Mouse (Mus musculus): ENCODE measurements around the gene Sec14l1. TPM values are rescaled to one million over a fixed set of nuclear protein-coding genes. Genes with fewer than 3 reads are reported as not detected.

The Sec14l1 gene
- polyA plus RNA-seq, 1 experiment from 2014 or later, result 107 TPM

DNA sequence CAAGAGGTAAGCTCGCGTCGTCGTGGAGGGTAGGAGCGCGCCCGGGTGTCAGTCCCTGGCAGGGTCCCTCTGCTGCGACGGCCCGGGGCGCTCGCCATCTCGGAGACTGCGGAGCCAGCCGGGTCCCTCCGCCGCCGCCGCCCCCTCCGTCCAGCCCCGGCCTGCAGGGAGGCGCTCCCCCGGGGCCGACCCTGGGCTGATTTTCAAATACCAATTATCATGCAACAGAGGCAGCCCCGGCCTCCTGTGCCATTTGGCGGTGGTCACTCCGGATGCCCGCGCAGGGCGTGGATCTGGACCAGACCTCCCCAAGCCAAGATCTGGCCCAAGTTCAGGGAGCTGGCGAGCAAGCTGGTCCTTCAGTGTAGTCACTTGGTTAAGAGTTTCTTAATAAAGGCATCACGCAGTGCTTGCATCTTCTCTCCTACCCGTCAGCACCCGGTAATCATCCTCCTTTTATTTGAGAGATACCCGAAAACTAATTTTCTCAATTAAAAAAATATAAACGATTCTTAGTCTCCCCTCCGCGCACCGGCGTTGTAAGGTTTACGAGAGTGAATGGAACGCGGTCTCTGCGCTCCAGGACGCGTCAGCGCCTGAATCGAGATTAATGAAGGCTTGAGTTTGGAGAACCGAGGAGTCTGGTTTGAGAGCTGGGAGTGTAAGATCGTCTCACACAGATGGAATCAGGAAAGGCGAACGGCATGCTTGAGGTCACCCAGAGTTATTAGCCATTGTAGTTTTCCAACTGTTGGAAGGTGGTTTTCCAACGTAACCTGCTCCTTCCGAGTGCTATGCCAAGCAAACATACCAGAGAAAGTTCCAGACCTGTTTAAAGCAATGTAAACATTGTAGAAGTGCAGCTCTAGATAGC is 615 bp downstream of the Sec14l1 start:
- DNase-seq (ENCODE audit: low read depth, low spot score), result no peak
- ATAC-seq, result peak; percentile 22
- ChIA-PET POLR2A (interaction anchor here (0.8 to 1.6 kb wide), 5 partner anchors 13 to 34 kb away, joined by 3 to 5 read pairs (median 4); no protein-coding TSS in a partner anchor), CTCF (interaction anchor here (4.1 kb wide), 1 partner anchor 33 kb away, joined by 19 read pairs; no protein-coding TSS in a partner anchor)
- TF ChIP-seq CTCF (IDR thresholded peaks at IDR 0.05), result no peak
- no peaks in the 10 kb centered on the region for H3K27me3 ChIP-seq
- in situ Hi-C loops (cut with MboI; ENCODE audit: low pct_unique_long_range_greater_than_20kb), result loop anchor here (5.0 to 25.0 kb wide), 2 partner anchors 33 to 847 kb away; partner anchors contain the start of gene Socs3

DNA sequence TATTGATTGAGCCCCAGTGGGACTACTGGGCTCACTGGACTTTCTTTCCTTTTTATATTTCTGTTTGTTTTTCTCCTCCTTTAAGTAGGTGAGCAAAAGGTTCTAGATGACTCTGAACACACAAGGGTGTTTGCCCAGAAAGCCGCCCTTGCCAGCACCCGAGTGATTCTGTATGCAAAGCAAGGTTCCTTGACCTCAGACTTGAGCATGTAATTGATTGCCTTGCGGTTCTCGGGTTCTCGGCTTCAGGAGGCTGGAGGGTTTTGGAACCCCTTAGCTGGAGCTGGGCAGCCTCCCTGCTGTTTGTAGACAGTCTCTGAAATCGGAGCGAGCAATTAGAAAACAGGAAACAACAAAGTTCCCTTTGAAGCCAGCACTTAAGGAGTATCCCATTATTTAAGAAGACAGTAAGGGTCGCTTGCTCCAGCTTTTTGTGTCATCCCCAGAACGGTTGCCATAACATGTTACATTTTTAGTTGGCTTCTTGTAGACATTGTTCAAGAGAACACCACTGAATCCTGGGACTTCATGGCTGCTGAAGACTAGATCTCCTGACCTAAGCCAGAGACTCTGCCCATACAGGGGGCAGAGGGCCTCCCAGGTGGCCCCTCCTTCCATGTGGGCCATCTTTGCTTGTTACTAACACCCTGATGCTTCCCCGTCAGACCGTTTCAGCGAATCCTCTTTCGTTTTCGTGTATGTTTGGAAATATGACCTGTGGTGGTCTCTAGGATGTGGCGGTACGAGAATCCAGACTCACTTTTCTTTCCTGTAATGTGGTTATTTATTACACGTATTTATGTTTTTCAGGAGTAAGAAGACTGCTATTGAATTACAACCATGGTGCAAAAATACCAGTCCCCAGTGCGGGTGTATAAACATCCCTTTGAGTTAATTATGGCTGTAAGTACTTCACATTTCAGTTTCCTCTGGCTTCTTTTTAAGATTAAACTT is 1.7 kb downstream of the Sec14l1 start:
- in situ Hi-C loops (cut with MboI; ENCODE audit: low pct_unique_long_range_greater_than_20kb), result loop anchor here (5.0 to 25.0 kb wide), 2 partner anchors 34 to 846 kb away; partner anchors contain the start of gene Socs3
- no peak for TF ChIP-seq CTCF (IDR thresholded peaks at IDR 0.05)
- no peaks in the 10 kb centered on the region for H3K27me3 ChIP-seq
- ChIA-PET CTCF (interaction anchor here (4.1 kb wide), 1 partner anchor 34 kb away, joined by 19 read pairs; no protein-coding TSS in a partner anchor), POLR2A (interaction anchor here (1.0 to 1.6 kb wide), 2 partner anchors 12 to 34 kb away, joined by 4 to 5 read pairs; no protein-coding TSS in a partner anchor)
- DNase-seq (ENCODE audit: low read depth, low spot score) (no peak), ATAC-seq (no peak)

DNA sequence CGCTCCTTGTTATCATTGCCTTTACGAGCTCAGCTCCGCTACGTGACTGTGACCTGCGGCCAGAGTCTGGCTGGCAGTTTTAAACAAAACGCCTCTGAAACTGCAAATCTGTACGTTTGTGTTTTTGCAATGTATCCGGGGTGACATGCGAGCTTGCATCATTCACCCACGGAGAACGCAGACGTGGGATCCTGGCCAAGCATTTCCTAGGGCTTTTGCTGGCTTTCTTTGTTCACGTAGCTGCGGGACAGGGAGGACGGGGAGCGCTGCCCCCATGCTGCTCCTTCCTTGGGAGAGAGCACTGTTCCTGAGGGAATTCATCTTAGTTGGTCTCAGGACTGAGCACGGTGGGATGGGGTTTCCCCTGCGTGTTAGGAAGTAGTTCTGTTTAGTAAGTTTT is 2.4 kb downstream of the Sec14l1 start:
- CTCF ChIA-PET, result no interaction called here
- ATAC-seq, result no peak
- POLR2A ChIA-PET, result interaction anchor here (2.3 kb wide), 1 partner anchor 11 kb away, joined by 9 read pairs; no protein-coding TSS in a partner anchor
- H3K27me3 ChIP-seq, result no peaks in the 10 kb centered on the region
- DNase-seq (ENCODE audit: low read depth, low spot score), result no peak
- TF ChIP-seq CTCF (IDR thresholded peaks at IDR 0.05), result no peak
- in situ Hi-C loops (cut with MboI; ENCODE audit: low pct_unique_long_range_greater_than_20kb), result loop anchor here (5.0 to 25.0 kb wide), 2 partner anchors 35 to 845 kb away; partner anchors contain the start of gene Socs3

DNA sequence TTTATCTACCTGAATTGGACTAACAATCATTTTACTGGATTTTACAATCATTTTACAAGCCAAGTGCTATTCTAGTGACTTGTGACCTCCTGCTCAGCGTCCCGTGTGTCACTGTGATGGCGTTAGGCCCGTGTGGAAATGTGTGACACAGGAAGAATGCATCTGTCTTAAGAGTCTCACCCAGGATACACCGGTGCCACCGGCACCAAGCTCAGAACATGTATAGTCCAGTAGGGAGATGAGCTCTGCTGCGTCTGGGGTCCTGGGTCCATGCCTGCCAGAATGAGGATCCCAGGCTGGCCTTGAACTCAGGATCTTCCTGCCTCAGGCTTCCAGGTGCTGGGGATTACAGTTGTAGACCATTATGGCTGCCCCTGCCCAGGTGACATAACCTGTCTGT is 2.8 kb downstream of the Sec14l1 start:
- TF ChIP-seq CTCF (IDR thresholded peaks at IDR 0.05), result no peak
- DNase-seq (ENCODE audit: low read depth, low spot score) (no peak), ATAC-seq (no peak)
- ChIA-PET CTCF (no interaction called here), POLR2A (interaction anchor here (0.8 to 2.3 kb wide), 2 partner anchors 10 to 13 kb away, joined by 3 to 9 read pairs; no protein-coding TSS in a partner anchor)
- no peaks in the 10 kb centered on the region for H3K27me3 ChIP-seq
- in situ Hi-C loops (cut with MboI; ENCODE audit: low pct_unique_long_range_greater_than_20kb), result loop anchor here (5.0 to 25.0 kb wide), 2 partner anchors 35 to 845 kb away; partner anchors contain the start of gene Socs3

DNA sequence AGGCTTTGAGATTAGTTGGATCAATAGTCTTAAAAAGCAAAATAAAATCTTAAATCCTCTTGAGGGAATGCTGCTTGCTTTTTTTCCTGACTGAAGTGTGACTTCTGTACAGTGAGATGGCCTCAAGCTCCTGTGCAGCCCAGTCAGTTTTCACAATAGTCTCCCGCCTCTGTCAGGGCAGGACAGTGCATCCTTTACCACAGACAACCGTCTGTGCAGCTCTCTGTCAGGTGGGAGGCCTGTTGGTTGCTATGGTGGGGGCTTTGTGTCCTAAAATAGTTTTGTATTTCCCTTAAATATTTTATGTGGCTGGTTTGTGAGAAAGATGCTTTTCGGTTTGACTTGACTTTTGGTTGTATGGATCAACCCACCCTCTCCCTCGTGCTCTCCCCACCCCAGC is 3.3 kb downstream of the Sec14l1 start:
- no peak for TF ChIP-seq CTCF (IDR thresholded peaks at IDR 0.05)
- DNase-seq (ENCODE audit: low read depth, low spot score), result no peak
- ChIA-PET CTCF (interaction anchor here (3.0 kb wide), 1 partner anchor 37 kb away, joined by 16 read pairs; no protein-coding TSS in a partner anchor), POLR2A (interaction anchor here (0.8 to 2.3 kb wide), 2 partner anchors 10 to 12 kb away, joined by 3 to 9 read pairs; no protein-coding TSS in a partner anchor)
- in situ Hi-C loops (cut with MboI; ENCODE audit: low pct_unique_long_range_greater_than_20kb), result loop anchor here (5.0 to 25.0 kb wide), 2 partner anchors 36 to 844 kb away; partner anchors contain the start of gene Socs3
- no peak for ATAC-seq
- no peaks in the 10 kb centered on the region for H3K27me3 ChIP-seq

DNA sequence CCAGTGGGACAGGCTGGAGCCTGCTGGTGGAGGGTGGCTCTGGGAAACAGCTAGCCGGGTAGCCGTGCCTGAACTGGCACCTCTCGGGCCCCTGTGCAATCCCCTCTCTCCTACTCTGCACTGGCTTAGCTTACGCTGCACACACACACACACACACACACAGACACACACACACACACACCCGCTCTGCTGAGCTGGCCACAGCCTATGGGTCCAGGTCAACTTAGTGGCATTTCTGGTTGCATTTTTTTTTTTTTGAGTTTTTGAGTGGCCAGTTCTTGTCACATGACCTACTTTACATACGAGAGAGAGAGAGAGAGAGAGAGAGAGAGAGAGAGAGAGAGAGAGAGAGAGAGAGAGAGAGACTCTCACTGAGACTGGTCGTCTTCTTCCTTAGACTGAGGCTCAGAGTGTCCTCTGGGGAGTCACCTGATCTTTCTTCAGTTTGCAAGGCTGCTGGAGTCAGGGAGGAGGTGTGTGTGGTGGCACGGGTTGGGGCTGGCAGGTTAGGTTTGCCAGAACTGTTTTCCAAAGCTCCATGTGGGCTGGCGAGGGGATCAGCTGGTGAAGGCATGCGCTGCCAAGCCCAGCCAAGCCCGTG is 3.9 kb downstream of the Sec14l1 start:
- in situ Hi-C loops (cut with MboI; ENCODE audit: low pct_unique_long_range_greater_than_20kb), result loop anchor here (5.0 to 25.0 kb wide), 2 partner anchors 37 to 843 kb away; partner anchors contain the start of gene Socs3
- ATAC-seq, result no peak
- DNase-seq (ENCODE audit: low read depth, low spot score), result no peak
- no peaks in the 10 kb centered on the region for H3K27me3 ChIP-seq
- TF ChIP-seq CTCF (IDR thresholded peaks at IDR 0.05), result no peak
- POLR2A ChIA-PET, result interaction anchor here (0.8 to 2.3 kb wide), 2 partner anchors 9 to 14 kb away, joined by 3 to 9 read pairs; no protein-coding TSS in a partner anchor
- CTCF ChIA-PET, result interaction anchor here (1.4 to 3.0 kb wide), 4 partner anchors 9 to 37 kb away, joined by 3 to 16 read pairs (median 4); no protein-coding TSS in a partner anchor

DNA sequence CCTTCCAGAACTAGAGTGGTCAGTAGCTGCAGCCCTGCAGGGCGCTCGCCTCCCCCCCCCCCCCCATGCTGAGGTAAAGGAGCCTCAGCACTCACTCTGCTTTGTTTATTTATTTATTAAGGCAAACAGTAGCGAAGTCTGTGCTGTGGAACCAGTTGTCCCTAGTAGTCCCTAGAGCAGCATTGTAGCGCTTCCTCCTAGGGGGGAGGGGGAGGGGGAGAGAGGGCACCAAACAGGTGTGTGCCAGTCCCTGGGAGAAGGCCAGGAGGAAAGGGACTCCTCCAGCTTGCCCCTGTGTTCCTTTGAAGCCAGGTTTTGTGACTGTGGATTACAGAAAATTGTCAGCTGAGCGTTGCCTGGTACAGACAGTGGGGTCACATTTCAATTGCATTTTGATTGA is 4.8 kb downstream of the Sec14l1 start:
- ChIA-PET POLR2A (interaction anchor here (0.6 to 2.3 kb wide), 4 partner anchors 8 to 268 kb away, joined by 3 to 9 read pairs (median 3); no protein-coding TSS in a partner anchor), CTCF (interaction anchor here (0.9 to 3.0 kb wide), 7 partner anchors 8 to 57 kb away, joined by 3 to 16 read pairs (median 4); no protein-coding TSS in a partner anchor)
- ATAC-seq (no peak), DNase-seq (ENCODE audit: low read depth, low spot score) (no peak)
- no peaks in the 10 kb centered on the region for H3K27me3 ChIP-seq
- no peak for TF ChIP-seq CTCF (IDR thresholded peaks at IDR 0.05)
- in situ Hi-C loops (cut with MboI; ENCODE audit: low pct_unique_long_range_greater_than_20kb), result loop anchor here (5.0 to 25.0 kb wide), 2 partner anchors 37 to 843 kb away; partner anchors contain the start of gene Socs3

DNA sequence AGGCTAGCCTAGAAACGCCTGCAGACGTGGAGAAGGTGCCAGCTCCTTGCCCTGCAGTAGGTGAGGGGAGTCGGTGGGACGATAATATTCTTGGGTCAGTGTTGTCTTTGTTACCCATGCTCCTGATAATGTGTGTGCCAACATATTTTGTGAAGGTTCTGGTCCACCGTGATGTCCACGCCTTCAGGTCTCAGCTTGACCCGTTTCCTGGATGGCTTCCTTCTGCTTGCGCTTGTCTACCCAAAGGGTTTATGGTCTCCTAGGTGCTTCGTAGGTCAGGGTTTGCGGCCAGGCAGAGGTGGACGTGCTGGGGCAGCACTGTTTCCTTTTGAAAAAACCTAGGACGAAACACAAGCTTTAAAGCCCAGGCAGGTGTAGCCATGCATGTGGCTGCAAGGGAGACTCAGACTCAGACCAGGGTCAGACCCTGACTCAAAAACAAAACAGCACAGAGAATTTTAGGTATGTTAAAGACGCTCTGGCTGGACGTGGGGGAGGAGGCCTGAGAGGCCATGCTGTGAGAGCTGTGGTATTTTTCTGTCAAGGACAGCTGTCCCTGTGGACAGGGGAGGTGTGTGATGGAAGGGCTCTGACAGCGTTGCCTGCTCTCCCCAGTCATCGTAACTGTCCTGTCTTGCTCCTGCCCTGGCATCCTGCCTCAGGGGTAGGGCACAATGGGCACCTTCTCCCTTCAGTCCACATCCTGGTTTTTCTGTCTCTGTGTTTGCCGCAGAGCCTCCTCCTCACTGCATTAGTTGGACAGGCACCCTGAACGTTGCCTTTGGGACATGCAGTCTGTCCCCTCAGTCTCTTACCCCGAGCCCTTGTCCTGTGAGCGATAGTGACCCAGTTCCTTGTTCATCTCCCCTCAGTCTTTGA is 5.6 kb downstream of the Sec14l1 start:
- no peaks in the 10 kb centered on the region for H3K27me3 ChIP-seq
- ChIA-PET POLR2A (interaction anchor here (0.6 to 1.3 kb wide), 3 partner anchors 10 to 269 kb away, joined by 3 read pairs; no protein-coding TSS in a partner anchor), CTCF (interaction anchor here (0.9 to 3.0 kb wide), 7 partner anchors 7 to 56 kb away, joined by 3 to 16 read pairs (median 4); no protein-coding TSS in a partner anchor)
- ATAC-seq (peak; percentile 22), DNase-seq (ENCODE audit: low read depth, low spot score) (no peak)
- TF ChIP-seq CTCF (IDR thresholded peaks at IDR 0.05), result no peak
- in situ Hi-C loops (cut with MboI; ENCODE audit: low pct_unique_long_range_greater_than_20kb), result loop anchor here (25.0 kb wide), 1 partner anchor 842 kb away; the partner anchor contains the start of gene Socs3

All from Patski (cell line).